ENCODE assay signal across 18 mouse cellular contexts in the genomic region with DNA sequence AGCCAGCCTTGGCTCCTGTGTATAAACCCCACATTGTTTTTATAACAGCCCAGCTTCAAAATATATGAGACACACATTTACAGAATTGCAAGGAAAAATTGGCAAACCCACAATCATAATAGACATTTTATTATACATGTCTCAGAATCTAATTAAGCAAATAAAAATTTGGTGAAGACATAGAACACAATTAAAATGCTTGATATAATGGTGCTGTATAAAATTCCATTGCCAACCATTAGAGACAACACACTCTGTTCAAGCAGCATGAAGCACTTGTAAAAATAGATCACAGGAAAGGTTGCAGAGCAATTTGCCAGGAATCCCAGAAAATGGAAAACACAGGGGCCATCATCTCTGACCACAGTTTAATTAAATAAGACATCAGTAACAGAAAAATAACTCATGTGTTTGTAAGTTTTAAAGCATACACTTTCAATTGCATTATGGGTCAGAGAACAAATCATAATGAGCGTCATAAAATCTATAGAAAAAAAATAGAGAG.
"Had no signal": no experiment of that assay in that cellular context is flagged by ENCODE, and none has a peak within 500 bp of the region (broad histone marks: within the 10 kb centered on the region; RNA-seq: fewer than 3 reads in every experiment).

No protein-coding gene starts in this region.

- H3K4me2 ChIP-seq: lung, embryonic 15.5 days; midbrain, embryonic 11.5 days; midbrain, embryonic 13.5 days; midbrain, embryonic 15.5 days had no signal

- H3K9me3 ChIP-seq: lung, embryonic 15.5 days; midbrain, embryonic 13.5 days; midbrain, embryonic 15.5 days had no signal

- ATAC-seq: liver, postnatal 0 days; lung, postnatal 0 days; midbrain, embryonic 13.5 days; midbrain, embryonic 15.5 days had no signal

- H3K36me3 ChIP-seq: lung, embryonic 15.5 days; midbrain, embryonic 13.5 days; midbrain, embryonic 15.5 days had no signal

- H3K27ac ChIP-seq: lung, embryonic 15.5 days; macrophage; midbrain, embryonic 13.5 days; midbrain, embryonic 15.5 days had no signal

- H3K9ac ChIP-seq: liver, postnatal 0 days; lung, embryonic 15.5 days; midbrain, embryonic 13.5 days; midbrain, embryonic 15.5 days had no signal

- H3K4me3 ChIP-seq: lung, embryonic 15.5 days; megakaryocyte, embryonic 14.5 days; midbrain, embryonic 13.5 days; midbrain, embryonic 15.5 days had no signal

- DNase-seq: liver, postnatal 0 days; lung, adult 2 months; lung, postnatal 14 days; lung, postnatal 36 days; retina, postnatal 1 day; right cerebral cortex, adult 18-20 months; right cerebral cortex, postnatal 4 days; spleen, adult 18-20 months; thymus, adult 18-20 months; thymus, postnatal 14 days; thymus, postnatal 36 days had no signal

- H3K4me1 ChIP-seq: lung, embryonic 15.5 days; megakaryocyte, embryonic 14.5 days; midbrain, embryonic 13.5 days; midbrain, embryonic 15.5 days had no signal

- H3K27me3 ChIP-seq: lung, embryonic 15.5 days; megakaryocyte, embryonic 14.5 days; midbrain, embryonic 13.5 days; midbrain, embryonic 15.5 days had no signal
